Mouse (Mus musculus) CH12.LX (cell line): ENCODE measurements around the gene Ubald2.

Experiments used
- CHD1 ChIP-seq: IDR thresholded peaks from 2 replicates; pipeline ENCODE4 v1.6.1; 2012; ENCODE audit warnings: low read depth, low read length, improper control_type of control experiment, inconsistent platforms
- CTCF ChIP-seq, 2 experiments: IDR thresholded peaks in 1 of 2; conservative IDR thresholded peaks in 1 of 2; 2 replicates each; pipeline ENCODE4 v1.5.1; 2011 to 2012; ENCODE audit warnings: low read depth in 2 of 2, low read length in 2 of 2, improper control_type of control experiment in 1 of 2, inconsistent platforms in 1 of 2, mild to moderate bottlenecking in 1 of 2, moderate library complexity in 1 of 2
- E2F4 ChIP-seq: IDR thresholded peaks from 2 replicates; pipeline ENCODE4 v1.6.1; 2011; ENCODE audit warnings: low read depth, low read length, improper control_type of control experiment; ENCODE audit not compliant: insufficient replicate concordance
- EP300 ChIP-seq: IDR thresholded peaks from 2 replicates; pipeline ENCODE4 v1.6.1; 2011; ENCODE audit warnings: low read length, improper control_type of control experiment
- GABPA ChIP-seq: IDR thresholded peaks from 2 replicates; pipeline ENCODE4 v1.6.1; 2012; ENCODE audit warnings: low read depth, low read length, improper control_type of control experiment, inconsistent platforms; ENCODE audit not compliant: insufficient replicate concordance
- MYC ChIP-seq: IDR thresholded peaks from 2 replicates; pipeline ENCODE4 v1.6.1; 2011; ENCODE audit warnings: low read depth, mild to moderate bottlenecking, improper control_type of control experiment, low read length
- POLR2A ChIP-seq: IDR thresholded peaks from 2 replicates; pipeline ENCODE4 v1.6.1; 2011; ENCODE audit warnings: low read depth, mild to moderate bottlenecking, improper control_type of control experiment, low read length
- RCOR1 ChIP-seq: conservative IDR thresholded peaks from 2 replicates; pipeline ENCODE4 v1.6.1; 2012; ENCODE audit warnings: low read depth, mild to moderate bottlenecking, inconsistent platforms, low read length, improper control_type of control experiment
- ZC3H11A ChIP-seq: IDR thresholded peaks from 2 replicates; pipeline ENCODE4 v1.6.1; 2012; ENCODE audit warnings: low read depth, mild to moderate bottlenecking, inconsistent platforms, low read length, improper control_type of control experiment

GRCm38 (mm10) chr11:116417054-116417453 lies 16.8 kb upstream of the Ubald2 start:
- no peak for TF ChIP-seq CTCF (conservative IDR thresholded peaks at IDR 0.05 in 1 of 2, IDR thresholded peaks at IDR 0.05 in 1 of 2; ENCODE audit: low read depth in 2 of 2, low read length in 2 of 2)
- TF ChIP-seq RCOR1 = no peak
- TF ChIP-seq POLR2A = no peak
- no peak for TF ChIP-seq GABPA
- no peak for TF ChIP-seq E2F4
- no peak for TF ChIP-seq ZC3H11A
- no peak for TF ChIP-seq EP300
- no peak for TF ChIP-seq CHD1
- TF ChIP-seq MYC = no peak
